Mouse (Mus musculus): ENCODE measurements around the gene Mttp.

- TF ChIP-seq CTCF (IDR thresholded peaks at IDR 0.05; ENCODE audit: borderline replicate concordance, control insufficient read depth, extremely low read depth, insufficient read depth, low read length, poor library complexity) (no peak), POLR2A (IDR thresholded peaks at IDR 0.05; ENCODE audit: control insufficient read depth, extremely low read depth, insufficient read depth, low read length, poor library complexity) (no peak)
Observed at GRCm38 (mm10) chr3:138101936-138102335, 42.8 kb downstream of the Mttp start.
